Mouse (Mus musculus) liver, embryonic 13.5 days (tissue): ENCODE data around the gene Thy1. TPM values are rescaled to one million over a fixed set of nuclear protein-coding genes. Genes with fewer than 3 reads are reported as not detected.

ENCODE experiments used
- ATAC-seq: fragments of 200-750 bp; cut with Nextera tagmentation; 2 replicates; pipeline ENCODE4 v1.8.0; 2017; ENCODE audit warnings: low read depth, mild to moderate bottlenecking, moderate number of reproducible peaks, moderate library complexity
- DNase-seq: peaks from one replicate; pipeline ENCODE4 v3.0.0; 2022
- H3K27ac ChIP-seq: fragments of 300-500 bp; sonication (generic); 2 replicates; pipeline ENCODE4 v1.5.1; 2015; ENCODE audit warnings: moderate library complexity, mild to moderate bottlenecking, inconsistent platforms
- H3K27me3 ChIP-seq: fragments of 300-500 bp; sonication (generic); 2 replicates; pipeline ENCODE4 v1.6.1; 2015; ENCODE audit warnings: mild to moderate bottlenecking, inconsistent platforms
- H3K36me3 ChIP-seq: fragments of 300-500 bp; sonication (generic); 2 replicates; pipeline ENCODE4 v1.6.1; 2015; ENCODE audit warnings: mild to moderate bottlenecking, inconsistent platforms
- H3K4me1 ChIP-seq: fragments of 300-500 bp; sonication (generic); replicated peaks from 2 replicates; pipeline ENCODE4 v1.6.1; 2015; ENCODE audit warnings: inconsistent platforms
- H3K4me2 ChIP-seq: fragments of 300-500 bp; sonication (generic); 2 replicates; pipeline ENCODE4 v1.6.1; 2015; ENCODE audit warnings: inconsistent platforms, mild to moderate bottlenecking, moderate library complexity
- H3K4me3 ChIP-seq: fragments of 300-500 bp; sonication (generic); replicated peaks from 2 replicates; pipeline ENCODE4 v1.5.1; 2015; ENCODE audit warnings: mild to moderate bottlenecking, inconsistent platforms
- H3K9ac ChIP-seq: fragments of 300-500 bp; sonication (generic); 2 replicates; pipeline ENCODE4 v1.6.1; 2015; ENCODE audit warnings: mild to moderate bottlenecking, inconsistent platforms
- H3K9me3 ChIP-seq: fragments of 300-500 bp; sonication (generic); replicated peaks from 2 replicates; pipeline ENCODE4 v1.6.1; 2016; ENCODE audit warnings: inconsistent platforms
- WGBS: fragments of 180-500 bp; shearing (Covaris S2); methylation state at CpG from one replicate; pipeline ENCODE4 v1.1.7; 2015; ENCODE audit not compliant: insufficient replicate concordance; 5-methylcytosine and 5-hydroxymethylcytosine counted together
- polyA plus RNA-seq: library from polyadenylated mRNA; unstranded; fragments of >200 nt; fragmentation: Nextera tagmentation; extraction: Ambion mirVana; gene quantifications from 2 replicates; pipeline ENCODE4 v1.2.1, GENCODE M21; 2015

The Thy1 gene
- polyA plus RNA-seq, 1 experiment from 2014 or later = 0.15 TPM

- ATAC-seq = no peak
- Histone ChIP-seq H3K36me3 (no peaks in the 10 kb centered on the region), H3K27ac (no peak overlapping the region), H3K9me3 (no peaks in the 10 kb centered on the region), H3K4me3 (no peak overlapping the region), H3K27me3 (peaks cover 27% of the 10 kb centered on the region), H3K4me1 (peaks cover 22% of the 10 kb centered on the region), H3K9ac (no peak overlapping the region), H3K4me2 (no peak overlapping the region)
- 59% methylated on average over 14 of the region's 14 CpGs for WGBS
- DNase-seq = no peak
Measured at GRCm38 (mm10) chr9:44070113-44070843, 27.1 kb downstream of the Thy1 start.

GRCm38 (mm10) chr9:44070844-44071231 lies 27.7 kb downstream of the Thy1 start:
- no peaks in the 10 kb centered on the region for H3K36me3 ChIP-seq
- no peak overlapping the region for H3K4me3 ChIP-seq
- H3K4me1 ChIP-seq = peaks cover 22% of the 10 kb centered on the region
- DNase-seq (no peak), ATAC-seq (no peak)
- peaks cover 27% of the 10 kb centered on the region for H3K27me3 ChIP-seq
- WGBS = 56% methylated on average over 8 of the region's 8 CpGs
- H3K27ac ChIP-seq = no peak overlapping the region
- no peaks in the 10 kb centered on the region for H3K9me3 ChIP-seq
- no peak overlapping the region for H3K4me2 ChIP-seq
- H3K9ac ChIP-seq = no peak overlapping the region

DNA sequence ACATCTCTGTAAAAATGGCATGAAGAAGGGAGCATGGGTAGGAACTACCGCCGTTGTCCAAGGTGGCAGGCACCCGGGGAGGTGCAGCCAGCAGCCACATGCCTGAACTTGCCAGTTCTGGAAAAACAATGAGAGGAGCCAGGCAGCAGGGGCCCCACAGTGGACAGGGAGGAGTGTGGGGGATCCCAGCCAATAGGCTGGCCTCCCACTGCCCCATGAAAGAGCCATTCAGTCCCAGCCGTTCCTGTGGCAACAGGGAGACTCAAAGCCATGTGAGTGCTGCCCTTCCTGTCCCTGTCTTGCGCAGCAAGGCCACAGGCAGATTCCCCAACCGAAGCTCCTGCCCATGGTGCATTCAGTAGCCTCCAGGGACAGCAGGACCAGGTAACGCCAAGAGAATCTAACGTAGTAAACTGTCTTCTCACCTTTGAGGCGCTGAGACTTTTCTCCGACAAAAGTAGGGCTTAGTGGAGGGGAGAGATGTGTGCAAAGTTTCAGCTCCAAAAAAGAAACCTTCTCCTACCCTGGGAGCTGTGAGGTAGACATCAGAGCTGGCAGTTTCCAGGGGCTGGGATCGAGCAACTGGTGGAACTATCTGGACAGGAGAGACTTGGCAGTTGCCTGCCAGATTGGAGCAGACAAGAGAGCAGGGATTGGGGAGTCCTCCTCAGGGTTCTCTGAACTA lies 28.9 kb downstream of the Thy1 start:
- DNase-seq (no peak), ATAC-seq (no peak)
- H3K27ac ChIP-seq = no peak overlapping the region
- H3K4me3 ChIP-seq = no peak overlapping the region
- H3K4me1 ChIP-seq = peaks cover 16% of the 10 kb centered on the region
- WGBS = 46% methylated on average over 11 of the region's 11 CpGs
- no peak overlapping the region for H3K4me2 ChIP-seq
- H3K36me3 ChIP-seq = no peaks in the 10 kb centered on the region
- H3K9me3 ChIP-seq = no peaks in the 10 kb centered on the region
- peaks cover 27% of the 10 kb centered on the region for H3K27me3 ChIP-seq
- no peak overlapping the region for H3K9ac ChIP-seq

GRCm38 (mm10) chr9:44072599-44072915 lies 29.4 kb downstream of the Thy1 start:
- Histone ChIP-seq H3K4me1 (peaks cover 11% of the 10 kb centered on the region), H3K27me3 (peaks cover 27% of the 10 kb centered on the region), H3K27ac (no peak overlapping the region), H3K4me3 (no peak overlapping the region), H3K4me2 (no peak overlapping the region), H3K9ac (no peak overlapping the region), H3K9me3 (no peaks in the 10 kb centered on the region), H3K36me3 (no peaks in the 10 kb centered on the region)
- DNase-seq = no peak
- WGBS = 38% methylated on average over 4 of the region's 4 CpGs
- ATAC-seq = no peak

DNA sequence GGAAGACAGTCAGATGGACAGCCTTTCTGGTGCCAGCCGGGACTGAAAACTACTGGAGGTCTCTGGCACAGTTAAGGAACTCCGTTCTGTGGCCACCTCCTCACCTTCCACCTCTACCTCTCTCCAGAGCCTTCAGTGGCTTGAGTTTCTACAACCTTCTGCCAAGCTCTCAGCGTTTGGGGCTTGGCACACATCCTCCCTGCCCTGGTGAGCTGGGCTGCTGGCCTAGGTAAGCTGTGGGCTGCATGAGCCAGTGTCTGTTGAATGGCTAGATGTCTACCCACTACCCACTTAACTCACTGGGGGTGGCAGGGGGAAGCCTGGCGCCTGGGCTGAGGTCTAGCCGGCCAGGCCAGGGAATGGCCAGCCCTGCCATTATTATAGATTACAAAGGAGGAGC lies 29.9 kb downstream of the Thy1 start:
- Histone ChIP-seq H3K36me3 (no peaks in the 10 kb centered on the region), H3K4me3 (no peak overlapping the region), H3K27ac (no peak overlapping the region), H3K9ac (no peak overlapping the region), H3K27me3 (peaks cover 27% of the 10 kb centered on the region), H3K4me2 (no peak overlapping the region), H3K4me1 (peaks cover 6% of the 10 kb centered on the region), H3K9me3 (no peaks in the 10 kb centered on the region)
- no peak for ATAC-seq
- 52% methylated on average over 5 of the region's 5 CpGs for WGBS
- no peak for DNase-seq

DNA sequence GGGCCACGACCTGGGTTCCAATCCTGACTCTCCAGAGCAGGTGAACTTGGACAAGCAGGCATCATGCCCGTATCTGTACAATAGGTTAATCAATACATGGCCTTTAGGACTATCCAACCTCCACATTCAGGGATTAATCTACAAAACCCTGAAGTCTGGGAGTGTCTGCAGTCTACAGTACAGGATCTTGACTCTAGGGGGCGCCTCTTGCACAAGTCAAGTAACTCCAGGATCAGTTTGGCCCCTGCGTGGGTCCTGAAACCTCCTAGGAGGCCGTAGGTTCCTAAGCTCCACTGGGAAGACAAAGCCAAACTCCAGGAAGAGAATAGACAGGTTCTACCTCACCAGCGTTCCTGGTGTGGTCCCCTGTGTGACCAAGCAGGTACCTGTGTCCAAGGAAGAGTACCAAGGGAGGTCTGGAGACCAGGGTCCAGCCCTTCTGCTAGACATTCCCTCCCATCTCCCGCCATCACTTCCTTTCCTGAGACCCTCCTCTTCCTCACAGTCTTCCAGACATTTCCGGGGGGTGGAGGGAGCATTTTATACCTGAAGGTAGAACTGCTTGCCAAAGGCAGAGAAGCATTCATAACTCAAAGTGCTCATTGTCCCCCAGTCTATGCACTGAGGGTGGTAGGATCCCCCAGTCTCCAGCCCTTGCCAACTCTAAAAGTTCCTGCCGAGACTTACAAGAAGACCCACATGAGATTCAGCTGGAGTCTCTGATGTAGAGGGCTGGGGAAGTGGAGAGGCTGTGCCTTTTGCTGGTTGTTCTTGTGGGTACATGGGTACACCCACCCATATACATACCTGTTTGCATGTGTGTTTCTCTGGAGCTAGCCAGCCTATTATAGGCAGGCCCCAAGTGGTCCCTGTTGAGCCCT lies 31.5 kb downstream of the Thy1 start:
- DNase-seq (no peak), ATAC-seq (no peak)
- H3K36me3 ChIP-seq = no peaks in the 10 kb centered on the region
- H3K4me1 ChIP-seq = peaks cover 9% of the 10 kb centered on the region; the same call in 1 of the 2 replicates
- no peak overlapping the region for H3K27ac ChIP-seq
- peaks cover 27% of the 10 kb centered on the region for H3K27me3 ChIP-seq
- no peak overlapping the region for H3K4me2 ChIP-seq
- 41% methylated on average over 9 of the region's 9 CpGs for WGBS
- H3K9me3 ChIP-seq = no peaks in the 10 kb centered on the region
- no peak overlapping the region for H3K4me3 ChIP-seq
- H3K9ac ChIP-seq = no peak overlapping the region

GRCm38 (mm10) chr9:44075276-44075995 lies 32.3 kb downstream of the Thy1 start:
- Histone ChIP-seq H3K27me3 (peaks cover 22% of the 10 kb centered on the region), H3K9ac (no peak overlapping the region), H3K9me3 (no peaks in the 10 kb centered on the region), H3K36me3 (no peaks in the 10 kb centered on the region), H3K4me3 (no peak overlapping the region), H3K4me1 (peaks cover 9% of the 10 kb centered on the region; the same call in 1 of the 2 replicates), H3K4me2 (no peak overlapping the region), H3K27ac (no peak overlapping the region)
- 68% methylated on average over 24 of the region's 24 CpGs for WGBS
- DNase-seq (no peak), ATAC-seq (no peak)

- no peak for ATAC-seq
Measured at GRCm38 (mm10) chr9:44075996-44076763, 33.0 kb downstream of the Thy1 start.

DNA sequence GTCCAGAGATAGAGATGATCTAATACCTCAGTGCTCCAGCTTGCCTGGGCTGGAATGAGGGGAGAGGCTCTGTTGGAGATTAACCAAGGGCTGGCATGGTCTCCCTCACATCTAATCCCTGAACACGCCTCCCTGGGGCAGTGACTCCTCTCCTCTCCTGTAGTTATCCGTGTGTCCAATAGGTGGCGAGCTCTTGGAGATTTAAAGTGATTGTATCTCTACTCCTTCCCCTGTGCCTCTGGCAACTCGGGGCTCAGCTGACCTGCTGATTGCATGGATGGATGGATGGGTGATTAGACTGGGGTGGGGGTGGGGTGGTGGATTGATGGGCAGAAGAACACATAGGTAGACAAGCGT lies 33.6 kb downstream of the Thy1 start:
- Histone ChIP-seq H3K27me3 (peaks cover 15% of the 10 kb centered on the region), H3K27ac (no peak overlapping the region), H3K4me3 (no peak overlapping the region), H3K9me3 (no peaks in the 10 kb centered on the region), H3K9ac (no peak overlapping the region), H3K36me3 (no peaks in the 10 kb centered on the region), H3K4me1 (peaks cover 12% of the 10 kb centered on the region; the same call in 1 of the 2 replicates), H3K4me2 (no peak overlapping the region)
- 11% methylated on average over 5 of the region's 5 CpGs for WGBS
- DNase-seq (peak; percentile 47), ATAC-seq (0 out of 2 replicates have a peak, but pooled peaks have one; percentile 14)

More at GRCm38 (mm10) chr9:44075996-44076763, 33.0 kb downstream of the Thy1 start:
- Histone ChIP-seq H3K9me3 (no peaks in the 10 kb centered on the region), H3K9ac (no peak overlapping the region), H3K36me3 (no peaks in the 10 kb centered on the region), H3K27me3 (peaks cover 15% of the 10 kb centered on the region; the same call in 1 of the 2 replicates), H3K27ac (no peak overlapping the region), H3K4me1 (peaks cover 11% of the 10 kb centered on the region; the same call in 1 of the 2 replicates), H3K4me2 (no peak overlapping the region), H3K4me3 (no peak overlapping the region)
- DNase-seq = no peak
- 61% methylated on average over 16 of the region's 16 CpGs for WGBS

- Histone ChIP-seq H3K4me1 (0 out of 2 replicates have a peak, but pooled peaks cover 12% of the 10 kb centered on the region), H3K27me3 (peaks cover 15% of the 10 kb centered on the region), H3K4me2 (no peak overlapping the region), H3K9me3 (no peaks in the 10 kb centered on the region), H3K4me3 (no peak overlapping the region), H3K36me3 (no peaks in the 10 kb centered on the region), H3K27ac (no peak overlapping the region), H3K9ac (no peak overlapping the region)
- ATAC-seq = no peak
- DNase-seq = no peak
- 76% methylated on average over 11 of the region's 11 CpGs for WGBS
Measured at GRCm38 (mm10) chr9:44077266-44077910, 34.2 kb downstream of the Thy1 start.
